Mouse (Mus musculus): ENCODE data around the gene Tango2. TPM values are rescaled to one million over a fixed set of nuclear protein-coding genes. Genes with fewer than 3 reads are reported as not detected.

Gene Tango2
- 48.2 and 49.7 TPM in 2 replicates for polyA plus RNA-seq (2016; fragmentation: Nextera tagmentation; extraction: Ambion mirVana)

DNA sequence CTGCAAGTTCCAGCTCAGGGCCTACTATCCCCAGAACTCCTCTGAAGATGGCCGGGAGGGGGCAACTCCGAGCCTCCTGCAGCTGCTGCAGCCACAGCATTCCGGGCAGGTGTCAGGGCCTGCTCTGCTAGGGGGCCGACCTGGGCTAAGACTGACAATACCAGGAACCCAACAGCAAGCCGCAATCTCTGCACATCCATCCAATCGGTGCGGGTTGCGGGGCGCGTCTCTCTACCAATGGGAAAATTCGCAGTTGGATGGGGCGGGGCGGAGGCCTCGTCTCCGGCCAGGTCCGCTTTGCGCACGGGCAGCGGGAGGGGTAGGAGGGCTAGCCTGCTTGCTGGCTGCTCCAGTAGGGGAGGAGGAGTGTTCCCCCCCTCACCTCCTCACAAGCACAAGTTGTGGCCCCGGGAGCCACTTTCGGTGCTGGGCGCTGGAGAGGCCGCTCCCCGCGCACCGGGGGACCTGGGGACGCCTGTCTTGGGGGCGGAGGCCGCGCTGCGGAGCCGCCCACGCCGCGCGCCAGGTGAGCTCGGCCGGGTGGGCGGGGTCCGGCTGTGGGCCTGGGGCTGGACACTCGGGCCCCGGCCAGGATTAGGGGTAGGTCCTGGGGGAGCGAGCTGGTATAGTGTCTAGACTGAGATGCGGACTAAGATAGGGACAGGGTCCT lies at the start of gene Tango2, which contains the start of gene Arvcf:
Tango2 (minus strand) TSS at position 173 of the 670 bp plus-strand sequence.
Arvcf (plus strand) TSS at position 252 of the 670 bp plus-strand sequence.
- peak within 1 kb of the TSS; percentile 83 for H3K4me3 ChIP-seq
- H3K9me3 ChIP-seq, result no peaks in the 10 kb centered on the region
- H3K27me3 ChIP-seq, result peaks cover 31% of the 10 kb centered on the region
- WGBS, result under 1% methylated on average over 44 of the region's 44 CpGs
- peak within 1 kb of the TSS; percentile 85 for H3K4me2 ChIP-seq (replicated peaks)
- peak; percentile 84 for ATAC-seq (ENCODE audit: low FRiP score, low read depth)
- no peaks in the 10 kb centered on the region for H3K36me3 ChIP-seq
- peaks cover 42% of the 10 kb centered on the region for H3K4me1 ChIP-seq
- H3K27ac ChIP-seq (replicated peaks), result peak within 1 kb of the TSS; percentile 49; the same call in 1 of the 2 replicates
- peak within 1 kb of the TSS; percentile 84 for H3K9ac ChIP-seq (replicated peaks)

DNA sequence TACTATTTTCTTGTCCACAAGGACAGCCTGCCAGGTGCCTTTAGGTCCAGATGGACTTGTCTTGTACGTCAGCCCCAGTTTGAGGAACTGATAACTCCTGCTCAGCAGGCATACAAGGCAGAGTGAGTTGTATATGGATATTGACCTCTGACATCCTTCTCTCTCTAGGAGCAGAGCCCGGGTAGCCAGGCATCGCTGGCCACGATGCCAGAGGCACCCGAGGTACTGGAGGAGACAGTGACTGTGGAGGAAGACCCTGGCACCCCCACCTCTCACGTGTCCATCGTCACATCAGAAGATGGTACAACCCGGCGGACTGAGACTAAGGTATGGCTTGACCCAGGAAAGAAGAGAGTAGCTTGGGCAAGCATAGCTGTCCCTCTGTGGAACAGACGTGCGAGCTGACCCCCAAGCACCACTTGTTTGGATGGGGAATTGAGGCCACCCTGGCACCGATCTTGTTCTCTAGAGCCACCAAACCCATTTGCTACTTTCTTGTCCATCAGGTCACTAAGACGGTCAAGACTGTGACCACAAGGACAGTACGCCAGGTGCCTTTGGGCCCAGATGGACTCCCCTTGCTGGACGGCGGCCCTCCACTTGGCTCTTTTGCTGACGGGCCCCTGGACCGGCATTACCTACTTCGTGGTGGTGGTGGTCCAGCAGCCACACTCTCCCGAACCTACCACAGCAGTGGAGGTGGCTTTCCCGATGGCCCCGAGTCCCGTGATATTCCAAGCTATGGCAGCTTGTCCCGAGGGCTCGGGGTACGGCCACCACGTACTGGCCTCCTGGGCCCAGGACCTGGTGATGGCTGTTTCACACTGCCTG lies 49.1 kb upstream of the Tango2 start:
- H3K9me3 ChIP-seq, result no peaks in the 10 kb centered on the region
- WGBS, result 93% methylated on average over 27 of the region's 27 CpGs
- no peak overlapping the region for H3K4me3 ChIP-seq
- no peaks in the 10 kb centered on the region for H3K27me3 ChIP-seq
- peaks cover 51% of the 10 kb centered on the region for H3K36me3 ChIP-seq
- no peak for ATAC-seq (ENCODE audit: low FRiP score, low read depth)
- H3K4me1 ChIP-seq, result peaks cover 87% of the 10 kb centered on the region
- no peak overlapping the region for H3K4me2 ChIP-seq (replicated peaks)
- H3K9ac ChIP-seq (replicated peaks), result no peak overlapping the region
- H3K27ac ChIP-seq (replicated peaks), result no peak overlapping the region

DNA sequence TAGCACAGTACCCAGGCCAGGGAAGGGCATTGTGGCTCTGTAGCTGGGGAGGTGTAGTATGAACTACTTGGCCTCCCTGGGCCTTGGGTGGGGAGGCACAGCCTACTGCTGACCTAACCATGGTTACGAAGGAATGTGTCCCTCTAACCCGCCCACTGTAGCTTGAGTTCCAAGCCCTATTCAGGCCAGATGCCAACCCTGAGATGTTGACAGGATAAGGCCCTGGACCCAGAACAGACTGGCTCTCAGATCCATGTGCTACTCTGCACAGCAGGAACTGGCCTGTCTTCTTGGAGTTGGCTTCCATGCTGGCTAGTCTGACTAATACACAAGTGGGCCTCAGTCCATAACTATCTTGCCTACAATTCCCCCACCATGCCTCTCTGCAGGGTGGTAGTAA lies 48.3 kb upstream of the Tango2 start:
- WGBS, result 74% methylated on average over 2 of the region's 2 CpGs
- Histone ChIP-seq H3K4me2 (replicated peaks) (peak overlapping the region; percentile 90), H3K4me1 (peaks cover 82% of the 10 kb centered on the region), H3K9ac (replicated peaks) (peak overlapping the region; percentile 21; the same call in 1 of the 2 replicates), H3K9me3 (no peaks in the 10 kb centered on the region), H3K4me3 (no peak overlapping the region), H3K27ac (replicated peaks) (peak overlapping the region; percentile 91), H3K27me3 (no peaks in the 10 kb centered on the region), H3K36me3 (peaks cover 45% of the 10 kb centered on the region)
- no peak for ATAC-seq (ENCODE audit: low FRiP score, low read depth)

DNA sequence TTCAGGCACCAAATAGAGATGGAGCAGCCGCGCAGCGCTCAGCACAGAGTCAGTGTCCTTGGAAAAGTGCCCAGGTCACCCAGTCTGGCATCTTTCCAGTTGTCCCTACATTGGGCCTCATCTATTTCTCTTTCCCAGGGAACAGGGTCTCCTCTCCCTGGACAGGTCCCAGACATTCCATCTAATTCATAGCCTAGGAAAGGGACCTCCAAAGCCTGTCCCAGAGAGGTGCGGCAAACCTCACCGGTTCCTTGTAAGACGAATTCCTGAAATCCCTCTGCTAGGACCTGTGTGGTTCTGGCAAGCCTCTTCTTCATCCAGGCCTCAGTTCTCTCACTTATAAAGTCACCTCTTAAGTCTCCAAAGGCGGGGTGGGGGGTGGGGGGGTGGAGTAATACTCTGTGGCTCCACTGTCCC lies 47.7 kb upstream of the Tango2 start:
- Histone ChIP-seq H3K4me1 (peaks cover 76% of the 10 kb centered on the region), H3K4me3 (peak overlapping the region; percentile 17), H3K9me3 (no peaks in the 10 kb centered on the region), H3K4me2 (replicated peaks) (peak overlapping the region; percentile 90), H3K9ac (replicated peaks) (peak overlapping the region; percentile 21; the same call in 1 of the 2 replicates), H3K36me3 (peaks cover 45% of the 10 kb centered on the region), H3K27me3 (no peaks in the 10 kb centered on the region), H3K27ac (replicated peaks) (peak overlapping the region; percentile 91)
- WGBS, result 15% methylated on average over 6 of the region's 7 CpGs
- ATAC-seq (ENCODE audit: low FRiP score, low read depth), result no peak

DNA sequence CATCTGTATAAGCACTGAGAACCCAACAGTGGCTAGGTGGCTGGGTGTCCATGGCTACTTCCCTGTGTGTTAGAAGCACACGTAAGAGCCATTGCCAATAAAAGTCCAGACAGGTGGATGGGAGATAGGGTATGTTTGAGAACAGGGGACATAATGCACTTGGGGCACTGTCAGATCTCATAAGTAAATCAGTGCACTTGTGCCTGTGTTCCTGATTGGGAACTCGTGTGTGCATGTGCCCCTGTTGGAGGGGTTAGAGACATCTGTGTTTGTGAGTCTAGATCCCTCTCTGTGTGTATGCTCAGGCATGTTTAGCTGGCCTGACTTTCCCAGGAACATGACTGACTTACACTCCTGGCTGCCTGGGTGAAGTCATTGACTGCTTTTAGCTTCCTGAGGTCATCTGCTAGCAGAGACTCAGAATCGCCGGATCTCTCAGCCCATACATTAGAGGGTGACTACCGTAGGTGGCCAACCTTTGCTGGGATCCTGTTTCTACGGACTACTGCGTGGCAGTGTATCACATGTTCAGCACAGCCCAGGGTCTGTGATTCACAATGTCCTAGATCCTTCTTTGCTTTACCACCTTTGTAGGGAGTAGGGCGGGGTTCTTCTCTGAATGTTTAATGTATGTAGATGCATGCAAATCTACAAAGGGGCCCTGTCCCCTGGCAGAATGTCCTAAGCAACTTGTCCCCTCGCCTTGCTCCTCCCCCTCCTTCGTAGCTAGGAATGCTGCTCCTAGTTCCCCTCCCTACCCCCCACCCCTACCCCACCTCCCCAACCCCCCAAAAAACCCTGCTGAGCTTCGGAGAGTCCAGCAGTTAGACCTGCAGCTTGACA lies 47.1 kb upstream of the Tango2 start:
- WGBS, result 13% methylated on average over 11 of the region's 11 CpGs
- H3K4me1 ChIP-seq, result peaks cover 70% of the 10 kb centered on the region
- H3K4me3 ChIP-seq, result peak overlapping the region; percentile 17
- H3K4me2 ChIP-seq (replicated peaks), result peak overlapping the region; percentile 90
- no peaks in the 10 kb centered on the region for H3K9me3 ChIP-seq
- peak; percentile 55 for ATAC-seq (ENCODE audit: low FRiP score, low read depth)
- H3K36me3 ChIP-seq, result peaks cover 40% of the 10 kb centered on the region
- peak overlapping the region; percentile 91 for H3K27ac ChIP-seq (replicated peaks)
- H3K27me3 ChIP-seq, result no peaks in the 10 kb centered on the region
- H3K9ac ChIP-seq (replicated peaks), result peak overlapping the region; percentile 35

DNA sequence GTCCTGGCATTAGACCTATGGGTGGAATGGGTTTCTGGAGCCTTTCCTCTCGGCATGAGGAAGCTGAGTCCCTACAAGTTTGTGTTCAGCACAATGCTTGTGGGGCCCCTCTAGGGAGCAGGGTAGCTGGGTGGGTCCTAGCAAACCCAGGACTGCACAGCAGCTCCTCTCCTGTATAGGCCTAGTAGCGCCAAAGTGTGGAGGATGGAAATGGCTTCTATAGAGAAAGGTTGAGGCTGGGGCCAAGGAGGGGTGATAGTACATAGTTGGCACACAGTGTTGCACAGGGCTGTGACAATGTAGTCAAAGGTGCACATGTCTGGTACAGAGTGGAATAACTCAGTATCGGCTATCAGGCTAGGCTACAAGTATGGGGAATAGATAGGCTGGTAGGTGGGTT lies 46.2 kb upstream of the Tango2 start:
- H3K9me3 ChIP-seq, result no peaks in the 10 kb centered on the region
- H3K36me3 ChIP-seq, result peaks cover 30% of the 10 kb centered on the region
- no peak for ATAC-seq (ENCODE audit: low FRiP score, low read depth)
- 62% methylated on average over 3 of the region's 3 CpGs for WGBS
- H3K4me1 ChIP-seq, result peaks cover 64% of the 10 kb centered on the region
- H3K9ac ChIP-seq (replicated peaks), result peak overlapping the region; percentile 86
- H3K27ac ChIP-seq (replicated peaks), result peak overlapping the region; percentile 91
- no peaks in the 10 kb centered on the region for H3K27me3 ChIP-seq
- H3K4me2 ChIP-seq (replicated peaks), result peak overlapping the region; percentile 90
- peak overlapping the region; percentile 76 for H3K4me3 ChIP-seq

DNA sequence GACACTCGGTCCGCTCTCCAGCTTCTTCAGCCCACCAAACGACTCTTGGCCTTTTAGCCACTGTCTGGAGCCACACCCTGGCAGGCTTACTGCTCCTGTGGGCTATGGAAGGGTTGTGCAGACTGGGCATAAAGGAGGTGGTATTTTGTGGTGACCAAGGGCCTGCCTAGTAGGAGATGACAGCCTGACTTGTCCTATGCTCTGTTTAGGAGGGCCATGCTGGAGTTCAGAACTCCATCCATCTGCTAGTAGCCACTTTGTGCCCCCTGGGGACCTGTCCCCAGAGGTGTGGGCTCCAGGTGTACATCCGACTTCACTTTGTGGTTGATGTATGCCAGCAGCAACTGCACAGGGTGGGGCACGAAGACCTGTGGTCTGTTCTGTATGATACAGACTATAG lies 45.7 kb upstream of the Tango2 start:
- ATAC-seq (ENCODE audit: low FRiP score, low read depth), result no peak
- H3K36me3 ChIP-seq, result peaks cover 26% of the 10 kb centered on the region
- H3K27me3 ChIP-seq, result no peaks in the 10 kb centered on the region
- H3K4me2 ChIP-seq (replicated peaks), result peak overlapping the region; percentile 90
- H3K4me1 ChIP-seq, result peaks cover 64% of the 10 kb centered on the region
- H3K9me3 ChIP-seq, result no peaks in the 10 kb centered on the region
- WGBS, result 49% methylated on average over 5 of the region's 5 CpGs
- H3K27ac ChIP-seq (replicated peaks), result peak overlapping the region; percentile 91
- H3K9ac ChIP-seq (replicated peaks), result peak overlapping the region; percentile 86
- peak overlapping the region; percentile 76 for H3K4me3 ChIP-seq

DNA sequence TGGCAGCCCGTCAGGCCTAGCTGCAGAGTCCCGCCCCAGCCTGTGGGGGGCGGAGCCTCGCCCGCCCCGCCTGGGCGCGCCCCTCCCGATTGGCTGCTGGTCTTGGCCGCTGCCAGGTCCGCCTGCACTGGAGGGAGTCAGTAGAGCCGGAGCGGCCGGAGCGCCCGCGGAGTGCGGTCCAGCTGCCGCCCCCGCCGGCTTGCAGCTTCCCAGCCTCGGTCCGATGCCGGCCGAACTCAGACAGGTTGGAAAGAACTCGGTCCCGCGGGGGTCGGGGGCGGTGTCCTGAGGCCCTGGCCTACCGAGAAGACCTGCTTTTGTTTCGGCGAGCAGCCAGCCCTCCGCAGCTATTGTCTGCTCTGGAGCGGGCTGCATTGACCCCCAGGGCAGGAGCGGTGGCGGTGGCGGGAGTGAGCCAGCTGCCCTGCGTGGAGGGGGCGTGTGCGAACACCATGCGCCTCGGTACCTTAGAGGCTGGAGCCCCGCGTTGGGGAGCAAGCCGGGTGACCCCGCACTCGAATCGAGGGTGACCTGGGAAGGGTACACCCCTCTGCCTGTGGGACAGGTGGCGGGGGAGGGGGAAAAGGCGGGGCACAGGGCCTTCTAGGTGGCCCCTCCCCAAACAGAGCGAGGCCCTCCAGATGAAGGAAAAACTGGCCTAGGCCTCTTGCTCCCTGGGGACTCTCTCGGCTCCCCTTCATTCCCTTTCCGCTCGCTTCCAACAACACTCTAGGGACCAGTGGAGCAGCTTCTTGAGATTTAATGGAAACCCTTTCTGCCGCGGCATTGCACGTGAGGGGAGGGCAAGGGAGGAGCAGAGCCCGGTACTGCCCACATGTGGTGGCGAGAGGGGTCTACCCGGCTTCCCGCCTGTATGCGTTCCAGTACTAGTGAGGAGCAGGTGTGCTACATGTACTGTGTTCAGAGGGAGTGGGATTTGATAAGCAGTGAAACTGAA lies 44.8 kb upstream of the Tango2 start:
- Histone ChIP-seq H3K9me3 (no peaks in the 10 kb centered on the region), H3K4me1 (peaks cover 65% of the 10 kb centered on the region), H3K9ac (replicated peaks) (peak overlapping the region; percentile 86), H3K4me2 (replicated peaks) (peak overlapping the region; percentile 90), H3K4me3 (peak overlapping the region; percentile 76), H3K27me3 (no peaks in the 10 kb centered on the region), H3K27ac (replicated peaks) (peak overlapping the region; percentile 91), H3K36me3 (peaks cover 17% of the 10 kb centered on the region)
- ATAC-seq (ENCODE audit: low FRiP score, low read depth), result peak; percentile 82
- under 1% methylated on average over 59 of the region's 63 CpGs for WGBS

DNA sequence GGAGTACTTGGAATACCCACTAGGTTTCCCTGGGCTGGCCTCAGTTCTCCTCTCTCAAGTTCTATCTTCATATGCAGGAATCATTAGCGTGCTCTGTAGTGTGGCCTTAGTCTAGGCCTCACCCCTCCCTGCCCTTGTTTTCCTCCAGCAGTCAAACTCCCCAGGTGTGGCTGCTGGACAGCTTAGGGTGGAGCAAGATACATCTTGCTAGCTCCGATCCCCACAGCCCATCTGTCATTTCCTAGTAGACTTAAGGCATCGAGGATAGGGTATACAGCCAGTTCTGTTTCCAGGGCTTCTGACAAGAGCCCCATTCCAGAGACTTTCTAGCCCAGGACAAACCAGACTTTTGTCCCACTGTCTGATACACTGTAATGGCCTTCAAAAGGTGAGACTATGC lies 43.8 kb upstream of the Tango2 start:
- 94% methylated on average over 3 of the region's 3 CpGs for WGBS
- Histone ChIP-seq H3K36me3 (peaks cover 7% of the 10 kb centered on the region), H3K4me2 (replicated peaks) (no peak overlapping the region), H3K27ac (replicated peaks) (peak overlapping the region; percentile 91), H3K4me1 (peaks cover 74% of the 10 kb centered on the region), H3K27me3 (no peaks in the 10 kb centered on the region), H3K4me3 (no peak overlapping the region), H3K9ac (replicated peaks) (0 out of 2 replicates have a peak overlapping the region, but pooled peaks have one; percentile 86), H3K9me3 (no peaks in the 10 kb centered on the region)
- no peak for ATAC-seq (ENCODE audit: low FRiP score, low read depth)

DNA sequence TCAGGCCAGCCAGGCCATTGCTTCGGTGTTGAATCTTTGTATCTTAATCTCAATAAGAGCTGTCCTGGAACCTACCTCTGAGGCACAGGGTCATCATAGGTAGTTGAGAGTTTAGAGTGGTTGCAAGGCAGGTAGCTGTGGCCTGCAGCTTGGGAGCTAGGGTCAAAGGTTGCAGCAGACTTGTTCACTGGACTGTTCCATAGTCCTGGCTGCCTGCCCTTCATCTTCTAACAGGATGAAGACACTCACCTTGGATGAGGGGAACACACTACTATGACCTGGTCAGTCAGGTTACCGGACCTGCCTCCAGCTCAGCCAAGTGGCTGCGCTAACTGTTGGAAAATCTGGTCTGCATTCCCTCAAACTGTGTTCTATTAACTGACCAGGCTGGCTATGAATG lies 43.2 kb upstream of the Tango2 start:
- H3K36me3 ChIP-seq, result 0 out of 2 replicates have a peak, but pooled peaks cover 1% of the 10 kb centered on the region
- WGBS, result 98% methylated on average over 3 of the region's 3 CpGs
- H3K27me3 ChIP-seq, result no peaks in the 10 kb centered on the region
- H3K4me3 ChIP-seq, result no peak overlapping the region
- H3K9me3 ChIP-seq, result no peaks in the 10 kb centered on the region
- H3K4me1 ChIP-seq, result peaks cover 74% of the 10 kb centered on the region
- no peak overlapping the region for H3K9ac ChIP-seq (replicated peaks)
- H3K4me2 ChIP-seq (replicated peaks), result no peak overlapping the region
- ATAC-seq (ENCODE audit: low FRiP score, low read depth), result no peak
- H3K27ac ChIP-seq (replicated peaks), result no peak overlapping the region
